Mouse (Mus musculus): ENCODE results near the gene Cdh8. TPM values are rescaled to one million over a fixed set of nuclear protein-coding genes. Genes with fewer than 3 reads are reported as not detected.
"Not testable (repeated sequence)": the region's sequence is repeated elsewhere in the genome, so short reads cannot be mapped to it uniquely, and the experiment has no call there.

Gene Cdh8
- total RNA-seq, 4 experiments from 2014 or later, result not detected

- no peak for DNase-seq
Measured at GRCm38 (mm10) chr8:99280375-99280774, 135.9 kb downstream of the Cdh8 start.

- DNase-seq, result no peak
Measured at GRCm38 (mm10) chr8:99267133-99267532, 149.1 kb downstream of the Cdh8 start.

GRCm38 (mm10) chr8:99234372-99234771 is 181.9 kb downstream of the Cdh8 start:
- DNase-seq, result no peak

- no peak for DNase-seq
Measured at GRCm38 (mm10) chr8:99223697-99224096, 192.6 kb downstream of the Cdh8 start.

- DNase-seq, result no peak
Measured at GRCm38 (mm10) chr8:99205194-99205593, 211.1 kb downstream of the Cdh8 start.

GRCm38 (mm10) chr8:99190643-99191042 is 225.6 kb downstream of the Cdh8 start:
- no peak for DNase-seq

- DNase-seq, result no peak
Measured at GRCm38 (mm10) chr8:99186879-99187278, 229.4 kb downstream of the Cdh8 start.

GRCm38 (mm10) chr8:99184186-99184585 is 232.1 kb downstream of the Cdh8 start:
- no peak for DNase-seq

GRCm38 (mm10) chr8:99166966-99167365 is 249.3 kb downstream of the Cdh8 start:
- no peak for DNase-seq

GRCm38 (mm10) chr8:99161633-99162032 is 254.6 kb downstream of the Cdh8 start:
- DNase-seq, result no peak

- no peak for DNase-seq
Measured at GRCm38 (mm10) chr8:99145436-99145835, 270.8 kb downstream of the Cdh8 start.

GRCm38 (mm10) chr8:99144761-99145160 is 271.5 kb downstream of the Cdh8 start:
- DNase-seq, result not testable (repeated sequence)

- DNase-seq, result no peak
Measured at GRCm38 (mm10) chr8:99098453-99098852, 317.8 kb downstream of the Cdh8 start.

- DNase-seq, result no peak
Measured at GRCm38 (mm10) chr8:99051344-99051743, 364.9 kb downstream of the Cdh8 start.

GRCm38 (mm10) chr8:99048664-99049363 is 367.5 kb downstream of the Cdh8 start:
- no peak for DNase-seq

GRCm38 (mm10) chr8:99040423-99040822 is 375.8 kb downstream of the Cdh8 start:
- no peak for DNase-seq

GRCm38 (mm10) chr8:99031060-99031459 is 385.2 kb downstream of the Cdh8 start:
- no peak for DNase-seq

Data from adrenal gland, adult 8-10 months (tissue).